Mouse (Mus musculus): ENCODE data around the gene Olfr824. TPM values are rescaled to one million over a fixed set of nuclear protein-coding genes. Genes with fewer than 3 reads are reported as not detected.
A peak's percentile ranks its signal among the peaks of the same experiment; 100 is the strongest.
"Not testable (repeated sequence)": the region's sequence is repeated elsewhere in the genome, so short reads cannot be mapped to it uniquely, and the experiment has no call there.

Olfr824 gene
- polyA plus RNA-seq (2015; fragmentation: Nextera tagmentation; extraction: Ambion mirVana) = not detected in 2 replicates

DNA sequence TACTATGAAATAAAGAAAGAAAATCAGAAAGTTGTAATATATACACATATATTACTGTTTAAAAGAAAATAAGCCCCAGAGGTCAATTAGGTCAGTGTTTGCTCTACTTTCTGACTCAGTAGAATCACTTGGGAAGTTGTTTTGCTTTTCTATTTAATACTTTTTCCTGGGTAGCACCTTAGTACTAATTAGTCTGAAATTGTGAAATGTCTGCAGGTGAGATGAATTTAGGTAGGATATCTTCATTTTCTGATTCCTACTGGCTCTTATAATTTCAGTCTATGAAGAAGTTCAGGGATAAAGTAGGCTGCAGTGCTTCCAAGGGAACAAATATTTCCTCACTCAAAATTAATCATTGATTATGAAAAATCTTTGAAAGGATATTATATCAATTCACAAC lies at the start of gene Olfr824:
TSS of gene Olfr824 (minus strand) at position 101 of the 400 bp plus-strand sequence.
- H3K27me3 ChIP-seq (replicated peaks; ENCODE audit: control insufficient read depth, insufficient read depth, low read length); H3K4me2 ChIP-seq (ENCODE audit: low read depth, low read length); H3K9ac ChIP-seq (ENCODE audit: low read depth, low read length); H3K4me1 ChIP-seq (ENCODE audit: control insufficient read depth, insufficient read depth, low read length); H3K4me3 ChIP-seq (ENCODE audit: low read length); H3K9me3 ChIP-seq (ENCODE audit: control insufficient read depth, low read length); H3K36me3 ChIP-seq (ENCODE audit: control insufficient read depth, insufficient read depth, low read length); H3K27ac ChIP-seq (ENCODE audit: low read length); ATAC-seq: not testable (repeated sequence)

DNA sequence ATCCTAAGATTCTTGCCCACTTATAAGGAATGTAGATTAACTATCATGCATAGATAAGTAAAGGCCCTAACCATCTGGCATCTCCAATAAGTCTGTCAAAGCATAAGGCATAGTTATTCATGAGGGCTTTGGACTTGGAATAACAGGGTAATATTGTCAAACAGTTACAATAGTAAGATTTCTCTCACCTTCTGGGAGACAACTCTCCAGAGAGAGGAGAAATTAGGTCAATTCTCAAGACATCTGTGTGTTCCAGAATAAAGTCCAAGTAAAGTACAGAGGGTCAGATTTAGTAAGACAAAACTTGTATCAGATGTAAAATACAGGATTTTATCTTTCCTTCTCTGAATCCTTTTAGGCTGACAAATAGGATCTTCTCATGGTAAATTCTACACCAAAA lies 36.9 kb upstream of the Olfr824 start, which contains the start of gene Olfr825:
TSS of gene Olfr825 (minus strand) at position 101 of the 400 bp plus-strand sequence.
- Histone ChIP-seq H3K9ac (ENCODE audit: low read depth, low read length) (no peak within 1 kb of the TSS), H3K27me3 (replicated peaks; ENCODE audit: control insufficient read depth, insufficient read depth, low read length) (no peaks in the 10 kb centered on the region), H3K9me3 (ENCODE audit: control insufficient read depth, low read length) (no peaks in the 10 kb centered on the region), H3K4me1 (ENCODE audit: control insufficient read depth, insufficient read depth, low read length) (no peaks in the 10 kb centered on the region), H3K36me3 (ENCODE audit: control insufficient read depth, insufficient read depth, low read length) (no peaks in the 10 kb centered on the region), H3K27ac (ENCODE audit: low read length) (no peak within 1 kb of the TSS), H3K4me2 (ENCODE audit: low read depth, low read length) (no peak within 1 kb of the TSS), H3K4me3 (ENCODE audit: low read length) (no peak within 1 kb of the TSS)
- no peak for ATAC-seq

- Histone ChIP-seq H3K36me3 (ENCODE audit: control insufficient read depth, insufficient read depth, low read length) (no peaks in the 10 kb centered on the region), H3K4me1 (ENCODE audit: control insufficient read depth, insufficient read depth, low read length) (no peaks in the 10 kb centered on the region), H3K27me3 (replicated peaks; ENCODE audit: control insufficient read depth, insufficient read depth, low read length) (no peaks in the 10 kb centered on the region), H3K9me3 (ENCODE audit: control insufficient read depth, low read length) (no peaks in the 10 kb centered on the region), H3K27ac (ENCODE audit: low read length) (no peak overlapping the region), H3K4me2 (ENCODE audit: low read depth, low read length) (no peak overlapping the region), H3K4me3 (ENCODE audit: low read length) (no peak overlapping the region), H3K9ac (ENCODE audit: low read depth, low read length) (no peak overlapping the region)
- no peak for ATAC-seq
Measured at GRCm38 (mm10) chr10:130165196-130165595, 35.4 kb upstream of the Olfr824 start.

DNA sequence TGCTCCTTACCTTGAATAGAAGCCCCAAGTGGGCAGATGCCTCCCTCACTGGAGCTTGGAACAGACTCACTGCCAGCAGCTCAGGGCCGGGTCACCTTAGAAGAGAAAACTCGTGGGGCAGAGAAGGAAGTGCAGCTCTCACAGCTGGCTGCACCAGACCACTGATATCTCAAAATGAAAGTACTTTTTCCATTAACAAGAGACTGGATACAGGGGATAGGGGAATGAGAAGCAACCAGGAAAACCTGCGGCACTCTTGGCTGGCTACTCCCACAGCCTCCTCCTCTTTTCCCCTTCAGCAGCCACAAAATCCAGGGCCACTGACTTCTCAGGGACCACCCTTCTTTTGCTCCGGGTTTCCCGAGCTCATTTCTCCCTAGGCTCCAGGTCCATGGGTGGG lies 14.3 kb upstream of the Olfr824 start:
- WGBS = 75% methylated on average over 5 of the region's 5 CpGs
- no peak overlapping the region for H3K9ac ChIP-seq (ENCODE audit: low read depth, low read length)

DNA sequence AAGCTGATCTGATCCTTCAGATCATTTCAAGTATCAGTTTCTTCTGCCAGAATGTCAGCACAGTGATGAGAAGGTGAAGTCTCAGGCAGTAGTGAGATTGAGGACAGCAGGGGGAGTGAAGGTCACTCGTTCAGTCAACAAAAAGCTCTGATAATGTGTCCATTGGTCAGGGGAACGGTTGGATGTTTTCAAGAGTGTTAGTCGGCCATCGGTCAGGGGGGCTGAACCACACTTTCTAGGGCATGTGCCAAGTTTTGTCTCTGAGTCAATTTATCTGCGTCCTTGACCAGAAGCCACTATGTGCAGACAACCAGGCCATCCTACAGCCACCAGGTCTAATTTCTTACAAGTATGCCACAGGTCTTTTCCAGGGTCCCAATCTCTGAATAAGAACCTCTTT lies 12.7 kb upstream of the Olfr824 start:
- H3K9ac ChIP-seq (ENCODE audit: low read depth, low read length); ATAC-seq: not testable (repeated sequence)

More for the DNA sequence above, 14.3 kb upstream of the Olfr824 start:
- Histone ChIP-seq H3K4me3 (ENCODE audit: low read length) (no peak overlapping the region), H3K4me2 (ENCODE audit: low read depth, low read length) (no peak overlapping the region), H3K36me3 (ENCODE audit: control insufficient read depth, insufficient read depth, low read length) (no peaks in the 10 kb centered on the region), H3K27me3 (replicated peaks; ENCODE audit: control insufficient read depth, insufficient read depth, low read length) (no peaks in the 10 kb centered on the region), H3K4me1 (ENCODE audit: control insufficient read depth, insufficient read depth, low read length) (no peaks in the 10 kb centered on the region), H3K27ac (ENCODE audit: low read length) (no peak overlapping the region), H3K9me3 (ENCODE audit: control insufficient read depth, low read length) (no peaks in the 10 kb centered on the region)
- ATAC-seq = no peak

GRCm38 (mm10) chr10:130134811-130135210 lies 5.0 kb upstream of the Olfr824 start:
- ATAC-seq = no peak
- Histone ChIP-seq H3K4me1 (ENCODE audit: control insufficient read depth, insufficient read depth, low read length) (no peaks in the 10 kb centered on the region), H3K27me3 (replicated peaks; ENCODE audit: control insufficient read depth, insufficient read depth, low read length) (no peaks in the 10 kb centered on the region), H3K4me3 (ENCODE audit: low read length) (no peak overlapping the region), H3K9ac (ENCODE audit: low read depth, low read length) (no peak overlapping the region), H3K4me2 (ENCODE audit: low read depth, low read length) (no peak overlapping the region), H3K27ac (ENCODE audit: low read length) (no peak overlapping the region), H3K9me3 (ENCODE audit: control insufficient read depth, low read length) (no peaks in the 10 kb centered on the region), H3K36me3 (ENCODE audit: control insufficient read depth, insufficient read depth, low read length) (no peaks in the 10 kb centered on the region)

More for the DNA sequence above, 12.7 kb upstream of the Olfr824 start:
- WGBS = 73% methylated on average over 5 of the region's 5 CpGs
- not testable (repeated sequence) for H3K27ac ChIP-seq (ENCODE audit: low read length); H3K4me2 ChIP-seq (ENCODE audit: low read depth, low read length); H3K4me1 ChIP-seq (ENCODE audit: control insufficient read depth, insufficient read depth, low read length); H3K4me3 ChIP-seq (ENCODE audit: low read length); H3K27me3 ChIP-seq (replicated peaks; ENCODE audit: control insufficient read depth, insufficient read depth, low read length); H3K9me3 ChIP-seq (ENCODE audit: control insufficient read depth, low read length); H3K36me3 ChIP-seq (ENCODE audit: control insufficient read depth, insufficient read depth, low read length)

DNA sequence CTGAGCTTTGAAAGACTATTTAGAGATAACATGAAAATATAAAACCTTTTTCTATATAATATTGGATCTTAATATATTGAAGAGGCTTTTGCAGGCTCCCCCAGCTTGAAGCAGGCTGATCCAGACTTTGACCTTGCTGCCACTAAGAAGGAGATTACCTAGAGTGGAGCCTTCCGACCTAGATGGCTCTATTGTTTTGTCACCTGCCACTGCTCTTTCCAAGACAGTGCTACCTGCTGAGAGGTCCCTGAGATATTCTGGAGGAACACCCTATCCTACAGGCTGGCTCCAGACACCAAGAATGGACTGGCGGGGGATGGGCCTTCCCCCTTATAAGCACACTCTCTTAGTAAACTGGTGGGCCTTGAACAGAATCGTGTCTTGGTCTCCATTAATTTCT lies 13.8 kb downstream of the Olfr824 start:
- 68% methylated on average over 3 of the region's 3 CpGs for WGBS
- H3K27ac ChIP-seq (ENCODE audit: low read length); H3K27me3 ChIP-seq (replicated peaks; ENCODE audit: control insufficient read depth, insufficient read depth, low read length); H3K4me2 ChIP-seq (ENCODE audit: low read depth, low read length); H3K9ac ChIP-seq (ENCODE audit: low read depth, low read length); H3K9me3 ChIP-seq (ENCODE audit: control insufficient read depth, low read length); ATAC-seq; H3K36me3 ChIP-seq (ENCODE audit: control insufficient read depth, insufficient read depth, low read length); H3K4me1 ChIP-seq (ENCODE audit: control insufficient read depth, insufficient read depth, low read length); H3K4me3 ChIP-seq (ENCODE audit: low read length): not testable (repeated sequence)

DNA sequence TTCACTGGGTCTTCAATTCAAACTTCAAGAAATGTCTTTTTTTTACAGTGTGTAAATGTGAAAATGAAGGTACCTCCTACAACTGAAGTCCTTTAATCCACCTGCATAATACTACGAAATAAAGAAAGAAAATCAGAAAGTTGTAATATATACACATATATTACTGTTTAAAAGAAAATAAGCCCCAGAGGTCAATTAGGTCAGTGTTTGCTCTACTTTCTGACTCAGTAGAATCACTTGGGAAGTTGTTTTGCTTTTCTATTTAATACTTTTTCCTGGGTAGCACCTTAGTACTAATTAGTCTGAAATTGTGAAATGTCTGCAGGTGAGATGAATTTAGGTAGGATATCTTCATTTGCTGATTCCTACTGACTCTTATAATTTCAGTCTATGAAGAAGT lies 14.5 kb downstream of the Olfr824 start, which contains the start of gene Olfr823:
TSS of gene Olfr823 (minus strand) at position 101 of the 400 bp plus-strand sequence.
- not testable (repeated sequence) for H3K9me3 ChIP-seq (ENCODE audit: control insufficient read depth, low read length); H3K4me1 ChIP-seq (ENCODE audit: control insufficient read depth, insufficient read depth, low read length); H3K4me3 ChIP-seq (ENCODE audit: low read length); H3K4me2 ChIP-seq (ENCODE audit: low read depth, low read length); ATAC-seq; H3K9ac ChIP-seq (ENCODE audit: low read depth, low read length); H3K27ac ChIP-seq (ENCODE audit: low read length); H3K36me3 ChIP-seq (ENCODE audit: control insufficient read depth, insufficient read depth, low read length); H3K27me3 ChIP-seq (replicated peaks; ENCODE audit: control insufficient read depth, insufficient read depth, low read length)
- WGBS = 94% methylated on average over 1 of the region's 1 CpGs

GRCm38 (mm10) chr10:130096104-130096503 lies 33.7 kb downstream of the Olfr824 start:
- Histone ChIP-seq H3K4me3 (ENCODE audit: low read length) (no peak overlapping the region), H3K4me2 (ENCODE audit: low read depth, low read length) (no peak overlapping the region), H3K9me3 (ENCODE audit: control insufficient read depth, low read length) (no peaks in the 10 kb centered on the region), H3K27me3 (replicated peaks; ENCODE audit: control insufficient read depth, insufficient read depth, low read length) (no peaks in the 10 kb centered on the region), H3K9ac (ENCODE audit: low read depth, low read length) (no peak overlapping the region), H3K36me3 (ENCODE audit: control insufficient read depth, insufficient read depth, low read length) (no peaks in the 10 kb centered on the region), H3K27ac (ENCODE audit: low read length) (no peak overlapping the region), H3K4me1 (ENCODE audit: control insufficient read depth, insufficient read depth, low read length) (no peaks in the 10 kb centered on the region)
- no peak for ATAC-seq

- H3K4me1 ChIP-seq (ENCODE audit: control insufficient read depth, insufficient read depth, low read length) = no peaks in the 10 kb centered on the region
- H3K4me2 ChIP-seq (ENCODE audit: low read depth, low read length) = no peak overlapping the region
- 19% methylated on average over 5 of the region's 5 CpGs for WGBS
- no peak overlapping the region for H3K4me3 ChIP-seq (ENCODE audit: low read length)
- H3K9ac ChIP-seq (ENCODE audit: low read depth, low read length) = no peak overlapping the region
- no peaks in the 10 kb centered on the region for H3K27me3 ChIP-seq (replicated peaks; ENCODE audit: control insufficient read depth, insufficient read depth, low read length)
- ATAC-seq = peak; percentile 75; the same call in 1 of the 2 replicates
- no peaks in the 10 kb centered on the region for H3K36me3 ChIP-seq (ENCODE audit: control insufficient read depth, insufficient read depth, low read length)
- no peaks in the 10 kb centered on the region for H3K9me3 ChIP-seq (ENCODE audit: control insufficient read depth, low read length)
- H3K27ac ChIP-seq (ENCODE audit: low read length) = no peak overlapping the region
Measured at GRCm38 (mm10) chr10:130092838-130093440, 36.9 kb downstream of the Olfr824 start.
